Mouse (Mus musculus) ES-Bruce4 (cell line): ENCODE measurements around the gene Mrpl50.

ENCODE experiments used
- CTCF ChIP-seq: IDR thresholded peaks from one replicate; pipeline ENCODE4 v1.8.1; 2011; ENCODE audit warnings: low read depth, low read length
- EP300 ChIP-seq: IDR thresholded peaks from 2 replicates; pipeline ENCODE4 v1.6.1; 2011; ENCODE audit warnings: low read depth, low read length; ENCODE audit not compliant: insufficient read depth
- POLR2A ChIP-seq: IDR thresholded peaks from one replicate; pipeline ENCODE4 v1.8.1; 2011; ENCODE audit warnings: low read length; ENCODE audit not compliant: insufficient read depth

DNA sequence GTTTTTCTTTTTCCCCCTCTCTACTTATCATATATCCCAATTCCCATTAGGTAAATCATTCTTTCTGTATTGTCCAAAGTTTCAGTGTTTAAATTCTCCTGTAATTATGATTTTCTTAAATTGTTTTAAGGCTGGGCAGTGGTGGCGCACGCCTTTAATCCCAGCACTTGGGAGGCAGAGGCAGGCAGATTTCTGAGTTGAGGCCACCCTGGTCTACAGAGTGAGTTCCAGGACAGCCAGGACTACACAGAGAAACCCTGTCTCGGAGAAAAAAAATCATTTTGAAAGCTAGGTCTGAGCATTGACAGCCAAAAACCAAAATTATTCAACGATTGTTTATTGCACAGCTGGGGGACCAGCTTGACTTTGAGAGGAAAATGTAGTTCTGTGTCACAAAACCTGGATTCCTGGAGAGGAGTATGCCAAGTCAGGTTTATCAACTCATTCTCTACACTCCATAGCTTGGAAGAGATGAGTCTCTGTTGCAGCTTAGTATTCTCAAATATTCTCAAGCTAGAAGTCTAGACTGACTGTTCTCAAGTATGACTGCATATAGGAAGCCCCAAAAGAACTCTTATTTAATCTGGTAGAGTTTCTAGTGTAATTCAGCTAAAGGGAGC is 14.9 kb upstream of the Mrpl50 start:
- TF ChIP-seq EP300 (no peak), CTCF (no peak), POLR2A (no peak)
